Mouse (Mus musculus) gastrocnemius, postnatal 14 days (tissue): ENCODE measurements around the gene Hist1h2ac. TPM values are rescaled to one million over a fixed set of nuclear protein-coding genes. Genes with fewer than 3 reads are reported as not detected.
"Not testable (repeated sequence)": the region's sequence is repeated elsewhere in the genome, so short reads cannot be mapped to it uniquely, and the experiment has no call there.

Experiments used
- DNase-seq: peaks from one replicate; pipeline ENCODE4 v3.0.0; 2021; ENCODE audit warnings: mixed read lengths
- intact Hi-C: fragments of 180-260 bp; cut with DNase I; formaldehyde crosslinking; loops from one replicate; pipeline ENCODE4 v1.15.1; 2025; ENCODE audit warnings: low total_unique reads
- microRNA-seq, 2 experiments: library from miRNA; unstranded; fragments of <30 nt; microRNA quantifications; one replicate each; pipeline ENCODE4 v1.2.0; 2021
- total RNA-seq, 2 experiments: library from RNA; stranded (reverse); gene quantifications; 2 replicates each; pipeline ENCODE4 v1.2.3; 2021

Gene Hist1h2ac
- total RNA-seq, 2 experiments from 2014 or later: 3.1 to 3.7 TPM

GRCm38 (mm10) chr13:23682947-23683754 is 597 bp downstream of the Hist1h2ac start:
- DNase-seq, intact Hi-C loops: not testable (repeated sequence)

- intact Hi-C loops: no loop called here
- no peak for DNase-seq
Measured at GRCm38 (mm10) chr13:23682623-23682946, 1.2 kb downstream of the Hist1h2ac start.

- intact Hi-C loops: no loop called here
Measured at GRCm38 (mm10) chr13:23681990-23682582, 1.7 kb downstream of the Hist1h2ac start.

GRCm38 (mm10) chr13:23662536-23662935 is 21.2 kb downstream of the Hist1h2ac start:
- no peak for DNase-seq
- intact Hi-C loops: no loop called here

More at GRCm38 (mm10) chr13:23681990-23682582, 1.7 kb downstream of the Hist1h2ac start:
- DNase-seq: no peak

GRCm38 (mm10) chr13:23659636-23660366 is 23.9 kb downstream of the Hist1h2ac start:
- intact Hi-C loops: no loop called here
- DNase-seq: no peak

Small RNAs within 50 kb of the gene (microRNA-seq; reads per million reads assigned to microRNA genes)
- 0 reads per million in 2 experiments for gene Gm44350

Other genes starting within 250 kb of the Hist1h2ac start
- not detected for gene Btn1a1, start 218.0 kb downstream of the Hist1h2ac start, total RNA-seq
- not detected for gene Btn2a2, start 195.1 kb downstream of the Hist1h2ac start, total RNA-seq
- gene Hist1h4h, start 152.9 kb downstream of the Hist1h2ac start, total RNA-seq: 100 to 1,000 TPM; 281 to 294 TPM
- 10 to 100 TPM; 61.2 to 77.1 TPM for gene Hist1h2af, start 150.0 kb downstream of the Hist1h2ac start, total RNA-seq
- gene Hist1h3g, start 148.5 kb downstream of the Hist1h2ac start, total RNA-seq: 10 to 100 TPM; 19.9 to 21.2 TPM
- 1 to 10 TPM; 5.5 to 5.7 TPM for gene Hist1h2bh, start 140.6 kb downstream of the Hist1h2ac start, total RNA-seq
- gene Hist1h3f, start 139.9 kb downstream of the Hist1h2ac start, total RNA-seq: 10 to 100 TPM; 24.2 to 25.2 TPM
- 100 to 1,000 TPM; 118 to 120 TPM for gene Hist1h4f, start 132.3 kb downstream of the Hist1h2ac start, total RNA-seq
- gene Hist1h1d, start 130.7 kb downstream of the Hist1h2ac start, total RNA-seq: 1 to 10 TPM; 8.2 to 9.3 TPM
- gene Hist1h3e, start 121.6 kb downstream of the Hist1h2ac start, total RNA-seq: 10 to 100 TPM; 54.8 to 55.8 TPM
- gene Hist1h2ae, start 112.7 kb downstream of the Hist1h2ac start, total RNA-seq: 10 to 100 TPM; 15.2 to 16.6 TPM
- gene Hist1h2bg, start 112.6 kb downstream of the Hist1h2ac start, total RNA-seq: 100 to 1,000 TPM; 102 to 113 TPM
- 10 to 100 TPM; 47.0 to 49.6 TPM for gene Hist1h2bf, start 109.8 kb downstream of the Hist1h2ac start, total RNA-seq
- 10 to 100 TPM; 13.9 to 14.8 TPM for gene Hist1h2ad, start 109.6 kb downstream of the Hist1h2ac start, total RNA-seq
- gene Hist1h3d, start 108.2 kb downstream of the Hist1h2ac start, total RNA-seq: 10 to 100 TPM; 13.5 to 15.2 TPM
- 10 to 100 TPM; 88.4 to 95.8 TPM for gene Hist1h4d, start 102.3 kb downstream of the Hist1h2ac start, total RNA-seq
- gene Hist1h2be, start 62.8 kb downstream of the Hist1h2ac start, total RNA-seq: 10 to 100 TPM; 25.3 to 25.8 TPM
- gene Hist1h1e, start 61.4 kb downstream of the Hist1h2ac start, total RNA-seq: 100 to 1,000 TPM in 1 of 2 experiments, 10 to 100 TPM in 1; 91.2 to 121 TPM
- 10 to 100 TPM; 75.5 to 80.0 TPM for gene Hist1h2bc, start 251 bp upstream of the Hist1h2ac start, total RNA-seq
- not detected for gene Hist1h1t, start 11.9 kb upstream of the Hist1h2ac start, total RNA-seq
- 10 to 100 TPM; 94.2 to 99.8 TPM for gene Hist1h4c, start 14.5 kb upstream of the Hist1h2ac start, total RNA-seq
- gene Hfe, start 26.9 kb upstream of the Hist1h2ac start, total RNA-seq: 10 to 100 TPM; 15.3 to 17.6 TPM
- 100 to 1,000 TPM; 258 to 269 TPM for gene Hist1h1c, start 54.9 kb upstream of the Hist1h2ac start, total RNA-seq
- 10 to 100 TPM; 31.6 to 33.2 TPM for gene Hist1h3c, start 61.7 kb upstream of the Hist1h2ac start, total RNA-seq
- 10 to 100 TPM; 42.8 to 44.6 TPM for gene Hist1h2bb, start 62.8 kb upstream of the Hist1h2ac start, total RNA-seq
- 10 to 100 TPM; 67.6 to 81.2 TPM for gene Hist1h2ab, start 67.2 kb upstream of the Hist1h2ac start, total RNA-seq
- gene Hist1h3b, start 68.3 kb upstream of the Hist1h2ac start, total RNA-seq: 10 to 100 TPM; 86.8 to 91.4 TPM
- 10 to 100 TPM; 56.8 to 62.2 TPM for gene Hist1h4b, start 73.1 kb upstream of the Hist1h2ac start, total RNA-seq
- 10 to 100 TPM; 55.4 to 68.5 TPM for gene Hist1h4a, start 77.3 kb upstream of the Hist1h2ac start, total RNA-seq
- gene Hist1h3a, start 78.4 kb upstream of the Hist1h2ac start, total RNA-seq: 10 to 100 TPM; 70.9 to 73.7 TPM
- gene Hist1h1a, start 79.7 kb upstream of the Hist1h2ac start, total RNA-seq: 10 to 100 TPM; 45.7 to 47.5 TPM
- gene Trim38, start 86.0 kb upstream of the Hist1h2ac start, total RNA-seq: not detected
- not detected for gene Slc17a2, start 123.0 kb upstream of the Hist1h2ac start, total RNA-seq
- not detected for gene Slc17a3, start 155.5 kb upstream of the Hist1h2ac start, total RNA-seq
- gene Slc17a1, start 183.8 kb upstream of the Hist1h2ac start, total RNA-seq: not detected
- not detected for gene Slc17a4, start 231.1 kb upstream of the Hist1h2ac start, total RNA-seq